18 mouse cellular contexts compared by ENCODE assay signal in genomic region chr10:127730933-127731310, GRCm38 (mm10). TPM values are rescaled to one million over a fixed set of nuclear protein-coding genes. Genes with fewer than 3 reads are reported as not detected.
DNase-seq lines count a peak whose midpoint lies in the region; ATAC-seq and TF ChIP-seq lines count a peak whose summit lies in the region.
"Had no signal": no experiment of that assay in that cellular context is flagged by ENCODE, and none has a peak within 500 bp of the region (broad histone marks: within the 10 kb centered on the region; RNA-seq: fewer than 3 reads in every experiment).

No protein-coding gene starts in this region.

- no peaks in the 10 kb centered on the region for H3K9me3 ChIP-seq in forebrain, embryonic 12.5 days
- H3K9me3 ChIP-seq in forebrain, postnatal 0 days (ENCODE audit: low read length) = no peaks in the 10 kb centered on the region
- no peaks in the 10 kb centered on the region for H3K9me3 ChIP-seq in neural tube, embryonic 12.5 days

- 8% methylated on average over 9 of the region's 9 CpGs for WGBS in forebrain, embryonic 12.5 days
- WGBS in forebrain, postnatal 0 days = 6% methylated on average over 9 of the region's 9 CpGs
- 28% methylated on average over 9 of the region's 9 CpGs for WGBS in neural tube, embryonic 12.5 days

- no peak for DNase-seq in forebrain, postnatal 0 days
- no peak for DNase-seq in neural tube, embryonic 10.5 days (ENCODE audit: extremely low spot score, low spot score)
- peak; percentile 59 for DNase-seq in retina, embryonic 14.5 days (ENCODE audit: low spot score)
- no peak for DNase-seq in thymus, adult 18-20 months
- no peak for DNase-seq in thymus, postnatal 14 days
- DNase-seq: adrenal gland, postnatal 10 days; cerebellum, adult 2 months; heart, postnatal 36 days; kidney, adult 8-10 months; kidney, postnatal 4 days; lung, postnatal 14 days had no signal

- H3K36me3 ChIP-seq in forebrain, embryonic 12.5 days (replicated peaks) = no peaks in the 10 kb centered on the region
- no peaks in the 10 kb centered on the region for H3K36me3 ChIP-seq in forebrain, postnatal 0 days (ENCODE audit: insufficient read depth)
- no peaks in the 10 kb centered on the region for H3K36me3 ChIP-seq in neural tube, embryonic 12.5 days

- no peak for TF ChIP-seq CTCF in forebrain, postnatal 0 days (IDR thresholded peaks at IDR 0.05; ENCODE audit: low read depth)

- H3K4me3 ChIP-seq in forebrain, embryonic 12.5 days (replicated peaks) = no peak overlapping the region
- H3K4me3 ChIP-seq in forebrain, postnatal 0 days (ENCODE audit: low read depth, low read length) = no peak overlapping the region
- H3K4me3 ChIP-seq in neural tube, embryonic 12.5 days = no peak overlapping the region

- no peak overlapping the region for H3K27ac ChIP-seq in forebrain, embryonic 12.5 days
- no peak overlapping the region for H3K27ac ChIP-seq in forebrain, postnatal 0 days (ENCODE audit: low read depth, low read length)
- H3K27ac ChIP-seq in neural tube, embryonic 12.5 days = no peak overlapping the region

- peaks cover 85% of the 10 kb centered on the region for H3K27me3 ChIP-seq in forebrain, embryonic 12.5 days
- 0 out of 2 replicates have a peak, but pooled peaks cover 5% of the 10 kb centered on the region for H3K27me3 ChIP-seq in forebrain, postnatal 0 days (ENCODE audit: insufficient read depth, low read length)
- no peaks in the 10 kb centered on the region for H3K27me3 ChIP-seq in neural tube, embryonic 12.5 days (replicated peaks)

- no peak overlapping the region for H3K9ac ChIP-seq in forebrain, embryonic 12.5 days
- no peak overlapping the region for H3K9ac ChIP-seq in forebrain, postnatal 0 days
- no peak overlapping the region for H3K9ac ChIP-seq in neural tube, embryonic 12.5 days

- peak; percentile 36; the same call in 1 of the 2 replicates for ATAC-seq in forebrain, embryonic 12.5 days (ENCODE audit: low FRiP score)
- ATAC-seq in forebrain, postnatal 0 days = no peak; the same call in 1 of the 2 replicates
- no peak for ATAC-seq in neural tube, embryonic 12.5 days (ENCODE audit: low FRiP score, low read depth)
- peak; percentile 9; the same call in 1 of the 2 replicates for ATAC-seq in megakaryocyte progenitor cell, adult 5-6 weeks (replicated peaks; ENCODE audit: poor library complexity)

- H3K4me1 ChIP-seq in forebrain, embryonic 12.5 days = peaks cover 13% of the 10 kb centered on the region
- no peaks in the 10 kb centered on the region for H3K4me1 ChIP-seq in forebrain, postnatal 0 days (ENCODE audit: insufficient read depth)
- peaks cover 9% of the 10 kb centered on the region; the same call in 1 of the 2 replicates for H3K4me1 ChIP-seq in neural tube, embryonic 12.5 days

- peak overlapping the region; percentile 4; the same call in 1 of the 2 replicates for H3K4me2 ChIP-seq in forebrain, embryonic 12.5 days
- H3K4me2 ChIP-seq in forebrain, postnatal 0 days (ENCODE audit: low read depth) = no peak overlapping the region
- H3K4me2 ChIP-seq in neural tube, embryonic 12.5 days (replicated peaks) = 0 out of 2 replicates have a peak overlapping the region, but pooled peaks have one; percentile 5
- H3K4me2 ChIP-seq: heart, embryonic 11.5 days had no signal

RNA-seq across cellular contexts. Expression of gene Tac2, which starts 6.6 kb away (rescaled TPM):
- not detected in 2 replicates for polyA plus RNA-seq in forebrain, embryonic 12.5 days (2016; fragmentation: Nextera tagmentation; extraction: Ambion mirVana)
- total RNA-seq in forebrain, postnatal 0 days (2014; rRNA removed) = 0.46 and 2.8 TPM in 2 replicates
- polyA plus RNA-seq in forebrain, postnatal 0 days (2015; fragmentation: Nextera tagmentation; extraction: Ambion mirVana) = 6.0 and 9.1 TPM in 2 replicates
- polyA plus RNA-seq in neural tube, embryonic 12.5 days (2016; fragmentation: Nextera tagmentation; extraction: Ambion mirVana) = 0.91 TPM in 1 of 2 replicates, not detected in the other
- 1.2 TPM in 1 of 2 replicates, not detected in the other for total RNA-seq in megakaryocyte progenitor cell, adult 5-6 weeks (2015)
- not detected in 2 replicates for total RNA-seq in megakaryocyte progenitor cell, adult 5-6 weeks (2017)
- total RNA-seq: adrenal gland, postnatal 10 days; heart, postnatal 36 days had no signal
- polyA plus RNA-seq: urinary bladder, adult 2 months had no signal

RNA-seq across cellular contexts. Expression of gene Zbtb39, which starts 8.4 kb away (rescaled TPM):
- polyA plus RNA-seq in forebrain, embryonic 12.5 days (2016; fragmentation: Nextera tagmentation; extraction: Ambion mirVana) = 5.2 and 6.2 TPM in 2 replicates
- 7.5 and 11.9 TPM in 2 replicates for total RNA-seq in forebrain, postnatal 0 days (2014; rRNA removed)
- polyA plus RNA-seq in forebrain, postnatal 0 days (2015; fragmentation: Nextera tagmentation; extraction: Ambion mirVana) = 2.3 and 2.4 TPM in 2 replicates
- polyA plus RNA-seq in neural tube, embryonic 12.5 days (2016; fragmentation: Nextera tagmentation; extraction: Ambion mirVana) = 4.9 and 5.5 TPM in 2 replicates
- 4.7 and 5.1 TPM in 2 replicates for total RNA-seq in megakaryocyte progenitor cell, adult 5-6 weeks (2015)
- 2.0 and 3.0 TPM in 2 replicates for total RNA-seq in megakaryocyte progenitor cell, adult 5-6 weeks (2017)

RNA-seq across cellular contexts. Expression of gene Gpr182, which starts 20.6 kb away (rescaled TPM):
- 0.28 and 0.42 TPM in 2 replicates for polyA plus RNA-seq in forebrain, embryonic 12.5 days (2016; fragmentation: Nextera tagmentation; extraction: Ambion mirVana)
- 0.62 and 1.3 TPM in 2 replicates for total RNA-seq in forebrain, postnatal 0 days (2014; rRNA removed)
- polyA plus RNA-seq in forebrain, postnatal 0 days (2015; fragmentation: Nextera tagmentation; extraction: Ambion mirVana) = 1.5 and 1.7 TPM in 2 replicates
- 0.28 and 0.41 TPM in 2 replicates for polyA plus RNA-seq in neural tube, embryonic 12.5 days (2016; fragmentation: Nextera tagmentation; extraction: Ambion mirVana)
- total RNA-seq in megakaryocyte progenitor cell, adult 5-6 weeks (2015) = not detected in 2 replicates
- total RNA-seq in megakaryocyte progenitor cell, adult 5-6 weeks (2017) = not detected in 2 replicates
- total RNA-seq: megakaryocyte-erythroid progenitor cell, adult 5-6 weeks had no signal

RNA-seq across cellular contexts. Expression of gene Myo1a, which starts 26.0 kb away (rescaled TPM):
- 0.50 and 0.59 TPM in 2 replicates for polyA plus RNA-seq in forebrain, embryonic 12.5 days (2016; fragmentation: Nextera tagmentation; extraction: Ambion mirVana)
- 0.15 and 0.29 TPM in 2 replicates for total RNA-seq in forebrain, postnatal 0 days (2014; rRNA removed)
- polyA plus RNA-seq in forebrain, postnatal 0 days (2015; fragmentation: Nextera tagmentation; extraction: Ambion mirVana) = 0.28 and 0.35 TPM in 2 replicates
- polyA plus RNA-seq in neural tube, embryonic 12.5 days (2016; fragmentation: Nextera tagmentation; extraction: Ambion mirVana) = 0.29 and 0.58 TPM in 2 replicates
- total RNA-seq in megakaryocyte progenitor cell, adult 5-6 weeks (2015) = 0.15 TPM in 1 of 2 replicates, not detected in the other
- total RNA-seq in megakaryocyte progenitor cell, adult 5-6 weeks (2017) = 0.03 and 0.37 TPM in 2 replicates
- total RNA-seq: heart, postnatal 36 days had no signal

RNA-seq across cellular contexts. Expression of gene Rdh1, which starts 28.6 kb away (rescaled TPM):
- polyA plus RNA-seq in forebrain, embryonic 12.5 days (2016; fragmentation: Nextera tagmentation; extraction: Ambion mirVana) = not detected in 2 replicates
- total RNA-seq in forebrain, postnatal 0 days (2014; rRNA removed) = 0.24 TPM in 1 of 2 replicates, not detected in the other
- polyA plus RNA-seq in forebrain, postnatal 0 days (2015; fragmentation: Nextera tagmentation; extraction: Ambion mirVana) = not detected in 2 replicates
- 0.05 and 0.09 TPM in 2 replicates for polyA plus RNA-seq in neural tube, embryonic 12.5 days (2016; fragmentation: Nextera tagmentation; extraction: Ambion mirVana)
- total RNA-seq in megakaryocyte progenitor cell, adult 5-6 weeks (2015) = not detected in 2 replicates
- not detected in 2 replicates for total RNA-seq in megakaryocyte progenitor cell, adult 5-6 weeks (2017)
- polyA plus RNA-seq: embryonic facial prominence, embryonic 11.5 days; heart, embryonic 11.5 days had no signal

Comparison
In these comparisons a context has a peak if more than half of its experiments do, and no peak if none do; other contexts are left out.
1. ATAC-seq: peak in forebrain, embryonic 12.5 days (single experiment) and megakaryocyte progenitor cell, adult 5-6 weeks (single experiment); none in forebrain, postnatal 0 days (single experiment) and neural tube, embryonic 12.5 days (single experiment).